Mouse (Mus musculus) C2C12 (cell line): ENCODE results near the gene Arhgap30.

Experiments
- CEBPB ChIP-seq: IDR thresholded peaks from one replicate; pipeline ENCODE4 v1.6.1; 2011; ENCODE audit warnings: low read depth, mild to moderate bottlenecking, control low read depth, moderate library complexity
- CTCF ChIP-seq: IDR thresholded peaks from one replicate; pipeline ENCODE4 v1.5.1; 2011; ENCODE audit not compliant: control insufficient read depth, insufficient read depth, insufficient read length
- MAX ChIP-seq: IDR thresholded peaks from one replicate; pipeline ENCODE4 v1.6.1; 2011; ENCODE audit warnings: mild to moderate bottlenecking, control low read depth
- MYOD1 ChIP-seq: IDR thresholded peaks from one replicate; pipeline ENCODE4 v1.6.1; 2011; ENCODE audit warnings: low read depth; ENCODE audit not compliant: control insufficient read depth, insufficient read length
- MYOG ChIP-seq: IDR thresholded peaks from one replicate; pipeline ENCODE4 v1.6.1; 2011; ENCODE audit not compliant: control insufficient read depth, insufficient read length; ENCODE audit errors: extremely low read depth
- USF1 ChIP-seq: IDR thresholded peaks from one replicate; pipeline ENCODE4 v1.6.1; 2011; ENCODE audit warnings: low read depth, mild to moderate bottlenecking, control low read depth, moderate library complexity

DNA sequence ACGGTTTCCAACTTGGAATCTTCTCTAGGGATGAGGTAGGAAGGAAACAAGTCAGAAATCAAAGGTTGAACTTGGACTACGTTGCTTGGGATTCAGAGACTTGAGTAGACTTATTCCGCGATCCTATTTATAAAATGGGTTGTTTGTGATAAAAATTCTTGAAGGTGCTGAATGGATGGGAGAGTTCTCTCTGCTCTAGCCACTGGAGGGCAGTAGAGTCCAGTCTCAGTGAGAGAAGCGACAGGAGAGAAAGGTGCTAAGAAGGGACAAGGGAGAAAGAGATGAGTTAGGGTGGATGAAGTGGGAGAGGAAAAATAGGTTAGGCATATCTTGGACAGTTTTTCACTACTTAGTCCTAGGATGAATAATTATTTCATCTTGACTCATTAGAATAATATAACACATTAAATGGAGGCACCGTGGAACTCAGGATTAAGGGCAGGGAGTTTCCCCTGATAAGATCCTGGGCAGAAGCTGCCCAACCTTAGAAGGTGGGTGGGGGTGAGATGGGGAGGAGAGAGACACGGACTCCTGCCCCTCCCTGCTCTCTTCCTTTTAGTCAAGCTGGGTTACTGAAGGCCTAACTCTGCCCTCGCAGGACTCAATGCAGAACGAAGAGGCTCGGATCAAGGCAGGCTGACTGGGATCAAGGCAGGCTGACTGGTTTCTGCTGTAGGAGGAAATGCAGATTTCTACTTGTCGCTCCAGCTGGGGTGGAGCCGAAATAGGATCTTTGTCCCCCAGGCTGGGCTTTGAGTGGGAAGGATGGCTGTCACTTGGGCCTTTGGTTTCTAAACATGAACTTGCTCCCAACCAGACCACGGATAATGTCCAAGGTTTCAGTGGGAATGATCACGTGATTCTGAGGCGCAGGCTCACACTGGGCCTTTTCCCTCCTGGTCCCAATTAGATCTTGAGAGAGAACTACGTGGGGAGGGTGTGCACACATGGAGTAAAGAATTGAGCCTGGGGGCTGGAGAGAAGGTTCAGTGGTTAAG lies 27.3 kb upstream of the Arhgap30 start:
- TF ChIP-seq CTCF (no peak), MAX (no peak), MYOD1 (no peak), USF1 (no peak), MYOG (no peak), CEBPB (no peak)
